Mouse (Mus musculus) forebrain, postnatal 0 days (tissue): ENCODE measurements around the gene Dnajc22. TPM values are rescaled to one million over a fixed set of nuclear protein-coding genes. Genes with fewer than 3 reads are reported as not detected.

ENCODE experiments used
- ATAC-seq: fragments of 200-750 bp; cut with Nextera tagmentation; 2 replicates; pipeline ENCODE4 v1.8.0; 2017; ENCODE audit warnings: mild to moderate bottlenecking, moderate library complexity
- DNase-seq: peaks from one replicate; pipeline ENCODE4 v3.0.0-alpha.2; 2015
- H3K27ac ChIP-seq: fragments of 300-500 bp; sonication (generic); 2 replicates; pipeline ENCODE4 v1.5.1; 2014; ENCODE audit warnings: low read depth, mild to moderate bottlenecking, antibody characterized with exemption, low read length, moderate library complexity, mixed read lengths
- H3K27me3 ChIP-seq: fragments of 300-500 bp; sonication (generic); 2 replicates; pipeline ENCODE4 v1.6.1; 2014; ENCODE audit warnings: mild to moderate bottlenecking, low read length, mixed read lengths; ENCODE audit not compliant: insufficient read depth
- H3K36me3 ChIP-seq: fragments of 300-500 bp; sonication (generic); 2 replicates; pipeline ENCODE4 v1.6.1; 2014; ENCODE audit warnings: mild to moderate bottlenecking, moderate library complexity; ENCODE audit not compliant: insufficient read depth
- H3K4me1 ChIP-seq: fragments of 300-500 bp; sonication (generic); 2 replicates; pipeline ENCODE4 v1.6.1; 2014; ENCODE audit warnings: antibody characterized with exemption; ENCODE audit not compliant: insufficient read depth
- H3K4me2 ChIP-seq: fragments of 300-500 bp; sonication (generic); 2 replicates; pipeline ENCODE4 v1.6.1; 2014; ENCODE audit warnings: low read depth, mild to moderate bottlenecking, moderate library complexity
- H3K4me3 ChIP-seq: fragments of 300-500 bp; sonication (generic); 2 replicates; pipeline ENCODE4 v1.5.1; 2014; ENCODE audit warnings: low read depth, low read length, mixed read lengths
- H3K9ac ChIP-seq: fragments of 300-500 bp; sonication (generic); 2 replicates; pipeline ENCODE4 v1.6.1; 2014; ENCODE audit warnings: mild to moderate bottlenecking
- H3K9me3 ChIP-seq: fragments of 300-500 bp; sonication (generic); 2 replicates; pipeline ENCODE4 v1.6.1; 2016; ENCODE audit warnings: low read length
- CTCF ChIP-seq: sonication (generic); IDR thresholded peaks from 2 replicates; pipeline ENCODE4 v1.5.1; 2016; ENCODE audit warnings: antibody characterized with exemption, control low read depth, low read depth
- WGBS: fragments of 180-500 bp; shearing (Covaris S2); extraction: QIAGEN DNeasy Blood & Tissue Kit; methylation state at CpG from one replicate; pipeline ENCODE4 v1.1.7; 2014; 5-methylcytosine and 5-hydroxymethylcytosine counted together
- polyA plus RNA-seq: library from polyadenylated mRNA; unstranded; fragments of >200 nt; fragmentation: Nextera tagmentation; extraction: Ambion mirVana; gene quantifications from 2 replicates; pipeline ENCODE4 v1.2.1, GENCODE M21; 2015
- total RNA-seq: library from RNA; depleted of rRNA; stranded (reverse); fragments of >200 nt; gene quantifications from 2 replicates; pipeline ENCODE4 v1.2.3, GENCODE M21; 2014

Gene Dnajc22
- total and polyA plus RNA-seq, 2 experiments from 2014 or later, result 0.51 to 0.71 TPM

- DNase-seq, result no peak
- ATAC-seq, result no peak
- Histone ChIP-seq H3K4me3 (no peak overlapping the region), H3K9me3 (no peaks in the 10 kb centered on the region), H3K36me3 (no peaks in the 10 kb centered on the region), H3K4me2 (no peak overlapping the region), H3K27me3 (no peaks in the 10 kb centered on the region), H3K27ac (no peak overlapping the region), H3K9ac (no peak overlapping the region), H3K4me1 (peaks cover 11% of the 10 kb centered on the region; the same call in 1 of the 2 replicates)
- TF ChIP-seq CTCF, result no peak
- WGBS, result 83% methylated on average over 15 of the region's 15 CpGs
These were observed 14.6 kb upstream of the Dnajc22 start for GRCm38 (mm10) chr15:99078181-99078910.

- Histone ChIP-seq H3K4me1 (0 out of 2 replicates have a peak, but pooled peaks cover 6% of the 10 kb centered on the region), H3K27me3 (peaks cover 14% of the 10 kb centered on the region; the same call in 1 of the 2 replicates), H3K9ac (no peak overlapping the region), H3K27ac (no peak overlapping the region), H3K4me2 (no peak overlapping the region), H3K36me3 (no peaks in the 10 kb centered on the region), H3K4me3 (no peak overlapping the region), H3K9me3 (no peaks in the 10 kb centered on the region)
- ATAC-seq (no peak), DNase-seq (no peak)
- 89% methylated on average over 3 of the region's 3 CpGs for WGBS
- peak; percentile 24; the same call in 1 of the 2 replicates for TF ChIP-seq CTCF
These were observed 13.2 kb upstream of the Dnajc22 start for GRCm38 (mm10) chr15:99079804-99080203.

GRCm38 (mm10) chr15:99082322-99082721 lies 10.6 kb upstream of the Dnajc22 start:
- no peaks in the 10 kb centered on the region for H3K36me3 ChIP-seq
- ATAC-seq (no peak), DNase-seq (no peak)
- H3K4me3 ChIP-seq, result no peak overlapping the region
- 93% methylated on average over 12 of the region's 12 CpGs for WGBS
- TF ChIP-seq CTCF, result no peak
- H3K9me3 ChIP-seq, result no peaks in the 10 kb centered on the region
- H3K27me3 ChIP-seq, result peaks cover 38% of the 10 kb centered on the region
- H3K4me2 ChIP-seq, result no peak overlapping the region
- no peak overlapping the region for H3K27ac ChIP-seq
- no peak overlapping the region for H3K9ac ChIP-seq
- H3K4me1 ChIP-seq, result no peaks in the 10 kb centered on the region

GRCm38 (mm10) chr15:99082840-99083239 lies 10.1 kb upstream of the Dnajc22 start:
- ATAC-seq, result no peak
- no peak for TF ChIP-seq CTCF

GRCm38 (mm10) chr15:99083258-99083657 lies 9.7 kb upstream of the Dnajc22 start:
- Histone ChIP-seq H3K27ac (no peak overlapping the region), H3K27me3 (peaks cover 41% of the 10 kb centered on the region), H3K36me3 (no peaks in the 10 kb centered on the region), H3K4me2 (no peak overlapping the region), H3K9ac (no peak overlapping the region), H3K4me3 (no peak overlapping the region), H3K4me1 (no peaks in the 10 kb centered on the region), H3K9me3 (no peaks in the 10 kb centered on the region)
- 68% methylated on average over 9 of the region's 9 CpGs for WGBS
- ATAC-seq (no peak; the same call in 1 of the 2 replicates), DNase-seq (peak; percentile 73)
- TF ChIP-seq CTCF, result peak; percentile 72

More at GRCm38 (mm10) chr15:99082840-99083239, 10.1 kb upstream of the Dnajc22 start:
- Histone ChIP-seq H3K4me1 (no peaks in the 10 kb centered on the region), H3K9me3 (no peaks in the 10 kb centered on the region), H3K36me3 (no peaks in the 10 kb centered on the region), H3K27me3 (peaks cover 41% of the 10 kb centered on the region), H3K27ac (no peak overlapping the region), H3K4me2 (no peak overlapping the region), H3K4me3 (no peak overlapping the region), H3K9ac (no peak overlapping the region)
- no peak for DNase-seq
- 92% methylated on average over 16 of the region's 16 CpGs for WGBS

- Histone ChIP-seq H3K36me3 (no peaks in the 10 kb centered on the region), H3K9ac (no peak overlapping the region), H3K4me1 (no peaks in the 10 kb centered on the region), H3K27ac (no peak overlapping the region), H3K27me3 (peaks cover 48% of the 10 kb centered on the region), H3K4me3 (no peak overlapping the region), H3K9me3 (no peaks in the 10 kb centered on the region), H3K4me2 (no peak overlapping the region)
- TF ChIP-seq CTCF, result no peak
- ATAC-seq, result no peak
- 12% methylated on average over 11 of the region's 11 CpGs for WGBS
- DNase-seq, result no peak
These were observed 9.0 kb upstream of the Dnajc22 start for GRCm38 (mm10) chr15:99083867-99084557.

DNA sequence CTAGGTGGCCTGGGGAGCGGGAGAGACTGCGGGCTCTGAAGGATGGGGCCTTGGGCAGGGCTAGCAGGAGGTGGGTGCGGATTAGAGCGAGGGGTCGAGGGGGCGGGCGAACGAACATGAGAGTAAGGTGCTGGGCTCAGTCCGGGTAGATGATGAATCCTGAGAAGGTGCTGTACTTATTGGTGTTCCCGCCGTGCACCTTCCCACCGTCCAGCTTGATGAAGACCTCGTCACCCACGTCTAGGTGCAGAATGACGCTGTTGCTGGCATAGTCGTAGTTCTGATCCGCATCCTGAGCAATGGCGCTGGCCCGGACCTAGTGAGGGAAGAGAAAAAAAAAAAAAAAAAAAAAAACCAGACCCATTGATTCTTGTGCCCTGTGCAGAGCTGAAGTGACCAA lies 8.4 kb upstream of the Dnajc22 start:
- no peak overlapping the region for H3K9ac ChIP-seq
- ATAC-seq, result no peak
- no peaks in the 10 kb centered on the region for H3K4me1 ChIP-seq

More for the DNA sequence above, 8.4 kb upstream of the Dnajc22 start:
- peaks cover 54% of the 10 kb centered on the region for H3K27me3 ChIP-seq
- H3K4me2 ChIP-seq, result no peak overlapping the region
- no peak overlapping the region for H3K4me3 ChIP-seq
- H3K9me3 ChIP-seq, result no peaks in the 10 kb centered on the region
- H3K36me3 ChIP-seq, result no peaks in the 10 kb centered on the region
- H3K27ac ChIP-seq, result no peak overlapping the region
- WGBS, result 16% methylated on average over 19 of the region's 19 CpGs
- no peak for TF ChIP-seq CTCF
- DNase-seq, result no peak
